Comparison of ENCODE assay signal across 20 mouse cellular contexts in the genomic region with DNA sequence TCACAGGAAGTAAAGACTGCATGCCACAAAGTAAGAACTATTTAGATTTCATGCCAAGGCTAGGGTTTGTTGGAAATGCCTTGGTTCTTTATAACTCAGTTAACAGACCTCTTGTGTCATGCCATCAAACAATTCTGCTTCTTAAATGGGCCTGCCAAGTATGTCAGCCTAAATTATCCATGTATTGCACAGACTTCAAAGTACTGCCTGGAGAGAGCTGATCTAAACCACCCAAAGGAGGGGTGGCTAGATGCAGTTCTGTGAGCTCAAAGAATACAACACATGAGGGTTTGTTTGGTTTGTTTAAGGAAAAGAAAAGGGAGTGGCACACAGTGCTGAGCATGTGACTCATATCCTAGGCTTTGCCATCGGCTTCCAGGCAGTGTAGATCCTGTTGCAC. TPM values are rescaled to one million over a fixed set of nuclear protein-coding genes. Genes with fewer than 3 reads are reported as not detected.
DNase-seq lines count a peak whose midpoint lies in the region; ATAC-seq and TF ChIP-seq lines count a peak whose summit lies in the region.
"Had no signal": no experiment of that assay in that cellular context is flagged by ENCODE, and none has a peak within 500 bp of the region (broad histone marks: within the 10 kb centered on the region; RNA-seq: fewer than 3 reads in every experiment).

No protein-coding gene starts in this region.

- no peaks in the 10 kb centered on the region for H3K9me3 ChIP-seq in lung, postnatal 0 days (ENCODE audit: low read length)
- no peaks in the 10 kb centered on the region for H3K9me3 ChIP-seq in forebrain, embryonic 14.5 days (replicated peaks; ENCODE audit: control insufficient read depth, low read length)
- H3K9me3 ChIP-seq in stomach, postnatal 0 days (ENCODE audit: control insufficient read depth, low read length) = no peaks in the 10 kb centered on the region
- H3K9me3 ChIP-seq: limb, embryonic 13.5 days; lung, embryonic 15.5 days; neural tube, embryonic 13.5 days had no signal

- TF ChIP-seq CTCF in lung, postnatal 0 days (IDR thresholded peaks at IDR 0.05) = no peak
- no peak for TF ChIP-seq CTCF in Patski (IDR thresholded peaks at IDR 0.05)
- no peak for TF ChIP-seq CTCF in stomach, postnatal 0 days (IDR thresholded peaks at IDR 0.05; ENCODE audit: low read depth)

- H3K4me2 ChIP-seq in lung, postnatal 0 days (replicated peaks; ENCODE audit: low read depth, low read length) = no peak overlapping the region
- no peak overlapping the region for H3K4me2 ChIP-seq in forebrain, embryonic 14.5 days (ENCODE audit: low read length)
- H3K4me2 ChIP-seq in stomach, postnatal 0 days (replicated peaks; ENCODE audit: low read depth) = no peak overlapping the region
- H3K4me2 ChIP-seq: limb, embryonic 13.5 days; lung, embryonic 15.5 days; midbrain, embryonic 11.5 days; neural tube, embryonic 13.5 days had no signal

- H3K36me3 ChIP-seq in lung, postnatal 0 days (ENCODE audit: insufficient read depth, low read length) = peaks cover 4% of the 10 kb centered on the region; the same call in 1 of the 2 replicates
- H3K36me3 ChIP-seq in forebrain, embryonic 14.5 days (ENCODE audit: control insufficient read depth, insufficient read depth, low read length) = peaks cover 53% of the 10 kb centered on the region
- peaks cover 11% of the 10 kb centered on the region for H3K36me3 ChIP-seq in stomach, postnatal 0 days (ENCODE audit: control insufficient read depth, insufficient read depth, low read length)

- H3K27me3 ChIP-seq in lung, postnatal 0 days (replicated peaks; ENCODE audit: insufficient read depth, low read length) = no peaks in the 10 kb centered on the region
- no peaks in the 10 kb centered on the region for H3K27me3 ChIP-seq in Patski
- H3K27me3 ChIP-seq in forebrain, embryonic 14.5 days (replicated peaks; ENCODE audit: control insufficient read depth, insufficient read depth, low read length) = no peaks in the 10 kb centered on the region
- no peaks in the 10 kb centered on the region for H3K27me3 ChIP-seq in stomach, postnatal 0 days (ENCODE audit: control insufficient read depth, insufficient read depth, low read length)
- H3K27me3 ChIP-seq: limb, embryonic 13.5 days; lung, embryonic 15.5 days; neural tube, embryonic 13.5 days had no signal

- CTCF ChIA-PET in Patski (lab: Charles Lee) = interaction anchor here (1.3 kb wide), 2 partner anchors 68 to 232 kb away, joined by 3 read pairs; no protein-coding TSS in a partner anchor

- H3K27ac ChIP-seq in lung, postnatal 0 days (ENCODE audit: low read length) = no peak overlapping the region
- no peak overlapping the region for H3K27ac ChIP-seq in forebrain, embryonic 14.5 days (ENCODE audit: low read depth, low read length)
- no peak overlapping the region for H3K27ac ChIP-seq in stomach, postnatal 0 days (replicated peaks)
- H3K27ac ChIP-seq: heart, adult 2 months; limb, embryonic 13.5 days; lung, embryonic 15.5 days; neural tube, embryonic 13.5 days had no signal

- H3K4me1 ChIP-seq in lung, postnatal 0 days (ENCODE audit: insufficient read depth, low read depth, low read length) = no peaks in the 10 kb centered on the region
- no peaks in the 10 kb centered on the region for H3K4me1 ChIP-seq in forebrain, embryonic 14.5 days (ENCODE audit: control insufficient read depth, insufficient read depth, low read length)
- H3K4me1 ChIP-seq in stomach, postnatal 0 days (replicated peaks; ENCODE audit: control insufficient read depth, insufficient read depth) = no peaks in the 10 kb centered on the region
- H3K4me1 ChIP-seq: lung, embryonic 15.5 days had no signal

- 19% methylated on average over 1 of the region's 1 CpGs for whole genome bisulfite sequencing in lung, postnatal 0 days
- 35% methylated on average over 1 of the region's 1 CpGs for WGBS in forebrain, embryonic 14.5 days
- WGBS in stomach, postnatal 0 days = 38% methylated on average over 1 of the region's 1 CpGs

- in situ Hi-C loops in Patski (cut with MboI; ENCODE audit: low pct_unique_long_range_greater_than_20kb) = no loop called here

- H3K4me3 ChIP-seq in lung, postnatal 0 days (ENCODE audit: low read depth, low read length) = no peak overlapping the region
- H3K4me3 ChIP-seq in forebrain, embryonic 14.5 days (ENCODE audit: low read depth, low read length) = no peak overlapping the region
- no peak overlapping the region for H3K4me3 ChIP-seq in stomach, postnatal 0 days (ENCODE audit: low read depth, low read length)
- H3K4me3 ChIP-seq: heart, adult 2 months; limb, embryonic 13.5 days; lung, embryonic 15.5 days; neural tube, embryonic 13.5 days had no signal

- peak; percentile 36 for TF ChIP-seq EP300 in lung, postnatal 0 days (IDR thresholded peaks at IDR 0.05)
- no peak for TF ChIP-seq EP300 in stomach, postnatal 0 days (optimal IDR thresholded peaks at IDR 0.05)

- DNase-seq in lung, postnatal 0 days (ENCODE audit: low spot score) = peak; percentile 68
- DNase-seq in lung, adult 18-20 months = no peak
- no peak for DNase-seq in Patski (ENCODE audit: low read depth, low spot score)
- peak; percentile 76 for DNase-seq in forebrain, embryonic 14.5 days (ENCODE audit: low spot score)
- peak; percentile 20 for DNase-seq in stomach, postnatal 0 days (ENCODE audit: low spot score)
- no peak for DNase-seq in kidney, postnatal 4 days
- DNase-seq in adrenal gland, postnatal 25 days = no peak
- DNase-seq: adrenal gland, postnatal 36 days; cerebellum, adult 11-12 months; heart, adult 2 months; heart, postnatal 10 days; kidney, postnatal 10 days; layer of hippocampus, postnatal 36 days; retina, postnatal 1 day; thymus, postnatal 14 days had no signal

- peak; percentile 82 for ATAC-seq in lung, postnatal 0 days
- ATAC-seq in Patski = peak; percentile 44
- ATAC-seq in forebrain, embryonic 14.5 days = peak; percentile 86
- ATAC-seq in stomach, postnatal 0 days (ENCODE audit: low FRiP score, low TSS enrichment) = peak; percentile 95
- ATAC-seq: inflammation-experienced regulatory T-cells, adult 6 months had no signal

- no peak overlapping the region for H3K9ac ChIP-seq in lung, postnatal 0 days (replicated peaks; ENCODE audit: low read depth)
- H3K9ac ChIP-seq in forebrain, embryonic 14.5 days (ENCODE audit: low read length) = no peak overlapping the region
- no peak overlapping the region for H3K9ac ChIP-seq in stomach, postnatal 0 days (ENCODE audit: low read length)
- H3K9ac ChIP-seq: limb, embryonic 13.5 days; lung, embryonic 15.5 days; neural tube, embryonic 13.5 days had no signal

- POLR2A ChIA-PET in Patski (lab: Charles Lee) = interaction anchor here (1.0 kb wide), 1 partner anchor 23 kb away, joined by 3 read pairs; no protein-coding TSS in a partner anchor

RNA-seq across cellular contexts. Expression of a gene that starts 40.6 kb away (rescaled TPM):
- 41.8 and 45.6 TPM in 2 replicates for polyA plus RNA-seq in lung, postnatal 0 days (2015; fragmentation: Nextera tagmentation; extraction: Ambion mirVana)
- 63.6 TPM for polyA plus RNA-seq in Patski (2021)
- 172 and 188 TPM in 2 replicates for polyA plus RNA-seq in forebrain, embryonic 14.5 days (2014; fragmentation: Nextera tagmentation; extraction: Ambion mirVana)
- polyA plus RNA-seq in stomach, postnatal 0 days (2015; fragmentation: Nextera tagmentation; extraction: Ambion mirVana) = 77.8 and 81.5 TPM in 2 replicates
- total RNA-seq in adrenal gland, postnatal 25 days (2021) = 64.8 and 64.9 TPM in 2 replicates

Comparison
In these comparisons a context has a peak if more than half of its experiments do, and no peak if none do; other contexts are left out.
1. DNase-seq: peak in lung, postnatal 0 days (single experiment), forebrain, embryonic 14.5 days (single experiment) and stomach, postnatal 0 days (single experiment); none in lung, adult 18-20 months (0 of 2), Patski (single experiment), kidney, postnatal 4 days (0 of 2) and adrenal gland, postnatal 25 days (single experiment).
2. ATAC-seq: peak in every context shown above with its lines; median percentile 95 in stomach, postnatal 0 days; 86 in forebrain, embryonic 14.5 days; 82 in lung, postnatal 0 days; 44 in Patski.